Comparison of ENCODE assay signal across 8 mouse cellular contexts in the genomic region with DNA sequence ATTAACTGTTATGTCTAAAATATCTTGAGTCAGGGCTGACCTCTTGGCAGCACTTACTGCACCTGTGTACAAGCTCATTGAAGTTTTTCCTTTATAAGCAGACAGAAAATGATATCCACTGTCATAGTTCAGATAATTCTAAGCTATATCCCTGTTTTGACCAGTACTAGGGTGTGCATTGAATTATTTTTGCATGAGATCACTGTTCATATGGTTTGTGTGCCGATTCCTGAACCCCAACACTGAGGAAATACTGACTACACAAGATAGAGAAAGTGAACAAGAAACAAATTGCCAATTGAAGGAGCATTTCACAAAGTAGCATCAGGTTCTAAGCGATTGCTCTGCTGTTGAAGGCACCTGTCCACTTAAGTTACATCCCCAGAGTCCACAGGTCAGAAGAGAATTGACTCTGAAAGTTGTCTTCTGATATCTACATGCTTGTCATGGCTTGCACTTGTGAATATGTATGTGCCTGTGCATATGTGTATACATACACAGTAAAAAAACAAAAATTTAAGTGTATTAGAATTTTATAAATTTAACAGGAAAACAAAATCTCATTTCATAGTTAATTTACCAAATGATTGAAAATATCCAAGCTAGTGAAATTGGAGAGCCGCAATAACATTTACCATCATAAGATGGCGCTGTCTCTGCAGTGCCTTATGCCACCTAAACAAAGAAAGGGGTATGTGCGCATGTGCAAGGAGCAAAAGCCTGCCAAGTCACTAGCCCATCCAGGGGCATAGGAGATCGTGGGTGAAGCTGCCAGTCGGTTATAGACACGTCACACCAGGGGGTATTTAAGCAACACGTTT. TPM values are rescaled to one million over a fixed set of nuclear protein-coding genes. Genes with fewer than 3 reads are reported as not detected.
A peak's percentile ranks its signal among the peaks of the same experiment; 100 is the strongest.
DNase-seq lines count a peak whose midpoint lies in the region; ATAC-seq lines count a peak whose summit lies in the region.

No protein-coding gene starts in this region.

- H3K4me1 ChIP-seq in forebrain, embryonic 11.5 days (replicated peaks; ENCODE audit: control insufficient read depth, insufficient read depth, low read length): no peaks in the 10 kb centered on the region
- no peaks in the 10 kb centered on the region for H3K4me1 ChIP-seq in intestine, embryonic 14.5 days (replicated peaks; ENCODE audit: control insufficient read depth, insufficient read depth, low read length)
- no peaks in the 10 kb centered on the region for H3K4me1 ChIP-seq in stomach, embryonic 16.5 days (ENCODE audit: control insufficient read depth, insufficient read depth, low read length)

- H3K4me2 ChIP-seq in forebrain, embryonic 11.5 days (ENCODE audit: low read depth, low read length, severe bottlenecking): peak overlapping the region; percentile 41; the same call in 1 of the 2 replicates
- H3K4me2 ChIP-seq in intestine, embryonic 14.5 days (ENCODE audit: low read length): peak overlapping the region; percentile 38; the same call in 1 of the 2 replicates
- peak overlapping the region; percentile 35 for H3K4me2 ChIP-seq in stomach, embryonic 16.5 days (ENCODE audit: low read depth, low read length)

- no peaks in the 10 kb centered on the region for H3K27me3 ChIP-seq in forebrain, embryonic 11.5 days (ENCODE audit: control insufficient read depth, insufficient read depth, low read length)
- H3K27me3 ChIP-seq in intestine, embryonic 14.5 days (replicated peaks; ENCODE audit: control insufficient read depth, insufficient read depth, low read length): no peaks in the 10 kb centered on the region
- H3K27me3 ChIP-seq in stomach, embryonic 16.5 days (ENCODE audit: control insufficient read depth, insufficient read depth, low read length): no peaks in the 10 kb centered on the region

- intact Hi-C loops in left cerebral cortex, postnatal 36 days (cut with DNase I): no loop called here

- H3K9ac ChIP-seq in forebrain, embryonic 11.5 days (ENCODE audit: low read length): peak overlapping the region; percentile 41; the same call in 1 of the 2 replicates
- H3K9ac ChIP-seq in intestine, embryonic 14.5 days (ENCODE audit: low read length): no peak overlapping the region
- no peak overlapping the region for H3K9ac ChIP-seq in stomach, embryonic 16.5 days (ENCODE audit: low read length)

- H3K27ac ChIP-seq in forebrain, embryonic 11.5 days (ENCODE audit: low read depth, low read length): no peak overlapping the region
- H3K27ac ChIP-seq in intestine, embryonic 14.5 days (ENCODE audit: low read depth): no peak overlapping the region
- H3K27ac ChIP-seq in stomach, embryonic 16.5 days (ENCODE audit: low read length): no peak overlapping the region

- peak; percentile 91 for ATAC-seq in forebrain, embryonic 11.5 days (replicated peaks; ENCODE audit: low FRiP score)
- no peak; the same call in 1 of the 2 replicates for ATAC-seq in intestine, embryonic 14.5 days (replicated peaks; ENCODE audit: low FRiP score, low TSS enrichment, low read depth)
- no peak; the same call in 1 of the 2 replicates for ATAC-seq in stomach, embryonic 16.5 days (ENCODE audit: insufficient read depth, low FRiP score)

- H3K4me3 ChIP-seq in forebrain, embryonic 11.5 days (ENCODE audit: low read depth, low read length): no peak overlapping the region; the same call in 1 of the 2 replicates
- 0 out of 2 replicates have a peak overlapping the region, but pooled peaks have one; percentile 15 for H3K4me3 ChIP-seq in intestine, embryonic 14.5 days (ENCODE audit: low read depth, low read length)
- H3K4me3 ChIP-seq in stomach, embryonic 16.5 days (replicated peaks; ENCODE audit: low read length): peak overlapping the region; percentile 25; the same call in 1 of the 2 replicates

- WGBS in forebrain, embryonic 11.5 days: 18% methylated on average over 9 of the region's 9 CpGs
- 21% methylated on average over 9 of the region's 9 CpGs for WGBS in intestine, embryonic 14.5 days
- 22% methylated on average over 9 of the region's 9 CpGs for WGBS in stomach, embryonic 16.5 days

- H3K9me3 ChIP-seq in forebrain, embryonic 11.5 days (ENCODE audit: control insufficient read depth, low read length): no peaks in the 10 kb centered on the region
- H3K9me3 ChIP-seq in intestine, embryonic 14.5 days (ENCODE audit: control insufficient read depth, low read length): no peaks in the 10 kb centered on the region
- H3K9me3 ChIP-seq in stomach, embryonic 16.5 days (replicated peaks; ENCODE audit: control insufficient read depth, low read length): no peaks in the 10 kb centered on the region

- no peaks in the 10 kb centered on the region for H3K36me3 ChIP-seq in forebrain, embryonic 11.5 days (ENCODE audit: control insufficient read depth, insufficient read depth, low read length)
- H3K36me3 ChIP-seq in intestine, embryonic 14.5 days (ENCODE audit: control insufficient read depth, insufficient read depth, low read length): no peaks in the 10 kb centered on the region
- no peaks in the 10 kb centered on the region for H3K36me3 ChIP-seq in stomach, embryonic 16.5 days (ENCODE audit: control insufficient read depth, insufficient read depth, low read length)

- peak; percentile 27 for DNase-seq in adrenal gland, adult 2 months
- DNase-seq in adrenal gland, adult 18-20 months (ENCODE audit: low spot score in 2 of 2): no peak
- DNase-seq in ZHBTc4 (ENCODE audit: low read depth, low spot score): peak; percentile 78
- peak; percentile 82 for DNase-seq in forebrain, embryonic 11.5 days (ENCODE audit: low spot score)
- DNase-seq in intestine, embryonic 14.5 days (ENCODE audit: low spot score): peak; percentile 59
- peak; percentile 18 to 24 for DNase-seq in left cerebral cortex, postnatal 36 days (ENCODE audit: low spot score in 2 of 2)
- peak; percentile 83 for DNase-seq in mesoderm, embryonic 11.5 days (ENCODE audit: low read depth, low spot score)

RNA-seq across cellular contexts. Expression of gene Glipr1l3, which starts 21.9 kb away (rescaled TPM):
- total RNA-seq in adrenal gland, adult 2 months (2021): not detected
- polyA plus RNA-seq in adrenal gland, adult 2 months (2012; rRNA removed): not detected in 2 replicates
- not detected for total RNA-seq in adrenal gland, adult 18-20 months (2021)
- not detected in 2 replicates for polyA plus RNA-seq in forebrain, embryonic 11.5 days (2014; fragmentation: Nextera tagmentation; extraction: Ambion mirVana)
- not detected in 2 replicates for polyA plus RNA-seq in intestine, embryonic 14.5 days (2014; fragmentation: Nextera tagmentation; extraction: Ambion mirVana)
- not detected for total RNA-seq in left cerebral cortex, postnatal 36 days (2021)
- not detected in 2 replicates for polyA plus RNA-seq in stomach, embryonic 16.5 days (2015; fragmentation: Nextera tagmentation; extraction: Ambion mirVana)

RNA-seq across cellular contexts. Expression of gene Caps2, which starts 25.2 kb away (rescaled TPM):
- total RNA-seq in adrenal gland, adult 2 months (2021): not detected
- not detected in 2 replicates for polyA plus RNA-seq in adrenal gland, adult 2 months (2012; rRNA removed)
- total RNA-seq in adrenal gland, adult 18-20 months (2021): not detected
- polyA plus RNA-seq in forebrain, embryonic 11.5 days (2014; fragmentation: Nextera tagmentation; extraction: Ambion mirVana): 0.13 and 0.27 TPM in 2 replicates
- 0.18 and 0.60 TPM in 2 replicates for polyA plus RNA-seq in intestine, embryonic 14.5 days (2014; fragmentation: Nextera tagmentation; extraction: Ambion mirVana)
- total RNA-seq in left cerebral cortex, postnatal 36 days (2021): under 1 TPM in 1 of 2 experiments, not detected in 1; 0.34 TPM
- polyA plus RNA-seq in stomach, embryonic 16.5 days (2015; fragmentation: Nextera tagmentation; extraction: Ambion mirVana): 0.32 TPM in 1 of 2 replicates, not detected in the other

RNA-seq across cellular contexts. Expression of gene Glipr1l2, which starts 55.1 kb away (rescaled TPM):
- total RNA-seq in adrenal gland, adult 2 months (2021): not detected
- polyA plus RNA-seq in adrenal gland, adult 2 months (2012; rRNA removed): not detected in 2 replicates
- total RNA-seq in adrenal gland, adult 18-20 months (2021): not detected
- polyA plus RNA-seq in forebrain, embryonic 11.5 days (2014; fragmentation: Nextera tagmentation; extraction: Ambion mirVana): not detected in 2 replicates
- not detected in 2 replicates for polyA plus RNA-seq in intestine, embryonic 14.5 days (2014; fragmentation: Nextera tagmentation; extraction: Ambion mirVana)
- not detected for total RNA-seq in left cerebral cortex, postnatal 36 days (2021)
- polyA plus RNA-seq in stomach, embryonic 16.5 days (2015; fragmentation: Nextera tagmentation; extraction: Ambion mirVana): not detected in 2 replicates

Comparison
In these comparisons a context has a peak if more than half of its experiments do, and no peak if none do; other contexts are left out.
1. DNase-seq: peak in adrenal gland, adult 2 months (single experiment), ZHBTc4 (single experiment), forebrain, embryonic 11.5 days (single experiment), intestine, embryonic 14.5 days (single experiment), left cerebral cortex, postnatal 36 days (2 of 2) and mesoderm, embryonic 11.5 days (single experiment); none in adrenal gland, adult 18-20 months (0 of 2).
2. Peak in every context shown above with its lines, with median percentiles within 50 percentile points of each other: H3K4me2 ChIP-seq.